Mouse (Mus musculus) stomach, embryonic 16.5 days (tissue): ENCODE results near the gene Atad2b. TPM values are rescaled to one million over a fixed set of nuclear protein-coding genes. Genes with fewer than 3 reads are reported as not detected.

Source experiments
- ATAC-seq: fragments of 200-750 bp; cut with Nextera tagmentation; 2 replicates; pipeline ENCODE4 v1.8.0; 2017; ENCODE audit warnings: moderate number of reproducible peaks, moderate TSS enrichment; ENCODE audit not compliant: insufficient read depth, low FRiP score
- H3K27ac ChIP-seq: fragments of 300-500 bp; sonication (generic); 2 replicates; pipeline ENCODE4 v1.5.1; 2014; ENCODE audit warnings: low read length
- H3K27me3 ChIP-seq: fragments of 300-500 bp; sonication (generic); 2 replicates; pipeline ENCODE4 v1.6.1; 2014; ENCODE audit warnings: low read length, control low read depth, mixed read lengths; ENCODE audit not compliant: control insufficient read depth, insufficient read depth
- H3K36me3 ChIP-seq: fragments of 300-500 bp; sonication (generic); 2 replicates; pipeline ENCODE4 v1.6.1; 2014; ENCODE audit warnings: low read length; ENCODE audit not compliant: control insufficient read depth, insufficient read depth
- H3K4me1 ChIP-seq: fragments of 300-500 bp; sonication (generic); 2 replicates; pipeline ENCODE4 v1.6.1; 2014; ENCODE audit warnings: low read length, control low read depth, mixed read lengths; ENCODE audit not compliant: control insufficient read depth, insufficient read depth
- H3K4me2 ChIP-seq: fragments of 300-500 bp; sonication (generic); 2 replicates; pipeline ENCODE4 v1.6.1; 2014; ENCODE audit warnings: low read depth, low read length, mixed read lengths
- H3K4me3 ChIP-seq: fragments of 300-500 bp; sonication (generic); replicated peaks from 2 replicates; pipeline ENCODE4 v1.5.1; 2014; ENCODE audit warnings: mild to moderate bottlenecking, low read length
- H3K9ac ChIP-seq: fragments of 300-500 bp; sonication (generic); 2 replicates; pipeline ENCODE4 v1.6.1; 2014; ENCODE audit warnings: low read length
- H3K9me3 ChIP-seq: fragments of 300-500 bp; sonication (generic); replicated peaks from 2 replicates; pipeline ENCODE4 v1.6.1; 2016; ENCODE audit warnings: low read length, control low read depth; ENCODE audit not compliant: control insufficient read depth
- WGBS: fragments of 180-500 bp; shearing (Covaris S2); extraction: QIAGEN DNeasy Blood & Tissue Kit; methylation state at CpG from one replicate; pipeline ENCODE4 v1.1.7; 2014; 5-methylcytosine and 5-hydroxymethylcytosine counted together
- polyA plus RNA-seq: library from polyadenylated mRNA; unstranded; fragments of >200 nt; fragmentation: Nextera tagmentation; extraction: Ambion mirVana; gene quantifications from 2 replicates; pipeline ENCODE4 v1.2.1, GENCODE M21; 2015

Gene Atad2b
- polyA plus RNA-seq, 1 experiment from 2014 or later, result 7.5 TPM

DNA sequence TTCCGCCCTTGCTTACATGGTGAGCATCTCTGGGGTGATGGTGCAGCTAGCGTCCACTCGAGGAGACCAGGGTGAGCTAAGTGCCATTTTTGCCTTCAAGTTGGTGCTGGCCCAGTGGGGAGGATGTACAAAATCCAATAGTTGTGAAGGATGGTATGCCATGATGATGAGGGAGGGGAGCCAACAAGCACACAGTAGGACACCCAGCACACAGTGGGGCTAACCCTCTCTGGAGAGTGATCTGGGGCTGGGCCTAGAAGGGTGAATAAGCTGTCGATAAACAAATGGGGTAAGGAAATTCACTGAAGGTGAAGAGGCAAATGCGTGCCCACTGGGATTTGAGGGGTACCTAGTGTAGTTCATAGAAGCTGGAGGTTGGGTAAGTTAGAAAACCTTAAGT lies 167.6 kb downstream of the Atad2b start:
- Histone ChIP-seq H3K4me2 (no peak overlapping the region), H3K27ac (no peak overlapping the region), H3K9me3 (no peaks in the 10 kb centered on the region), H3K4me1 (peaks cover 12% of the 10 kb centered on the region), H3K36me3 (peaks cover 7% of the 10 kb centered on the region; the same call in 1 of the 2 replicates), H3K4me3 (no peak overlapping the region), H3K9ac (no peak overlapping the region), H3K27me3 (no peaks in the 10 kb centered on the region)
- ATAC-seq, result no peak
- 94% methylated on average over 5 of the region's 5 CpGs for WGBS

GRCm38 (mm10) chr12:5087787-5088519 lies 170.8 kb downstream of the Atad2b start:
- no peak overlapping the region for H3K9ac ChIP-seq

DNA sequence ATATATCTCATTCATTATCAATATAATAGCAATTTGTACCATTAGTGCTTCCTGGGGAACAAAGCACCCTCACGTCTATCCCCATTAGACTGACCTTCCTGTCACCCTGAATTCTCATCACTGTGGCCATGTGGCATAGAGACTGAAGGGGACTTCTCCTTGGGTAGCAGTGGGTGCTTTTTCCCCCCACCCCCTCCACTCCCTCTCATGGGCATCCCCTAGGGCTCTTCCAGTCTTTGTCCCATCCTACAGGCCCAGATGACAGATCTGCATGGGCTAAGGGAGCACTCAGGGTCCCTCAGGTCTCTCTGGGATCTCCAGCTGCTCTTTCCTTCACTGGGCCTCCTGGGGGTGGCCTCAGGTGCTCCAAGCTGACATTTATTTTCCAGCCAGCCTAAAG lies 171.5 kb downstream of the Atad2b start:
- no peak overlapping the region for H3K27ac ChIP-seq
- H3K27me3 ChIP-seq, result no peaks in the 10 kb centered on the region
- H3K4me1 ChIP-seq, result peaks cover 12% of the 10 kb centered on the region
- peaks cover 7% of the 10 kb centered on the region; the same call in 1 of the 2 replicates for H3K36me3 ChIP-seq
- ATAC-seq, result no peak; the same call in 1 of the 2 replicates
- H3K4me2 ChIP-seq, result no peak overlapping the region
- H3K9me3 ChIP-seq, result no peaks in the 10 kb centered on the region
- H3K9ac ChIP-seq, result no peak overlapping the region
- 44% methylated on average over 1 of the region's 1 CpGs for WGBS
- H3K4me3 ChIP-seq, result no peak overlapping the region

More at GRCm38 (mm10) chr12:5087787-5088519, 170.8 kb downstream of the Atad2b start:
- WGBS, result 24% methylated on average over 10 of the region's 10 CpGs
- peaks cover 12% of the 10 kb centered on the region for H3K4me1 ChIP-seq
- H3K27me3 ChIP-seq, result no peaks in the 10 kb centered on the region
- no peaks in the 10 kb centered on the region for H3K9me3 ChIP-seq
- H3K27ac ChIP-seq, result 0 out of 2 replicates have a peak overlapping the region, but pooled peaks have one; percentile 30
- H3K4me3 ChIP-seq, result no peak overlapping the region
- peak overlapping the region; percentile 8; the same call in 1 of the 2 replicates for H3K4me2 ChIP-seq
- H3K36me3 ChIP-seq, result peaks cover 7% of the 10 kb centered on the region; the same call in 1 of the 2 replicates
- ATAC-seq, result peak; percentile 34; the same call in 1 of the 2 replicates

Other genes starting within 250 kb of the Atad2b start
- 0.25 and 0.36 TPM in 2 replicates for gene Fam228a, start 178.9 kb upstream of the Atad2b start, polyA plus RNA-seq
- 1.3 and 2.0 TPM in 2 replicates for gene Pfn4, start 148.3 kb upstream of the Atad2b start, polyA plus RNA-seq
- 2.2 and 2.6 TPM in 2 replicates for gene Fam228b, start 148.1 kb upstream of the Atad2b start, polyA plus RNA-seq
- gene Sf3b6, start 99.8 kb upstream of the Atad2b start, polyA plus RNA-seq, result 187 and 190 TPM in 2 replicates
- 7.1 and 7.5 TPM in 2 replicates for gene Fkbp1b, start 75.8 kb upstream of the Atad2b start, polyA plus RNA-seq
- gene Wdcp, start 74.0 kb upstream of the Atad2b start, polyA plus RNA-seq, result 11.7 and 14.4 TPM in 2 replicates
- gene Mfsd2b, start 43.0 kb upstream of the Atad2b start, polyA plus RNA-seq, result 3.3 and 3.4 TPM in 2 replicates
- 25.8 and 26.1 TPM in 2 replicates for gene Ubxn2a, start 9.6 kb upstream of the Atad2b start, polyA plus RNA-seq